In genomic region chr5:117622221-117622620, GRCm38 (mm10) we compare ENCODE assay signal across 13 mouse cellular contexts.
A peak's percentile ranks its signal among the peaks of the same experiment; 100 is the strongest.
DNase-seq lines count a peak whose midpoint lies in the region; ATAC-seq lines count a peak whose summit lies in the region.
"Had no signal": no experiment of that assay in that cellular context is flagged by ENCODE, and none has a peak within 500 bp of the region (broad histone marks: within the 10 kb centered on the region; RNA-seq: fewer than 3 reads in every experiment).

No protein-coding gene starts in this region.

- H3K9ac ChIP-seq in liver, embryonic 12.5 days, result no peak overlapping the region
- H3K9ac ChIP-seq: liver, embryonic 14.5 days had no signal

- H3K4me2 ChIP-seq in liver, embryonic 12.5 days, result no peak overlapping the region

- no peaks in the 10 kb centered on the region for H3K4me1 ChIP-seq in liver, embryonic 12.5 days

- no peak overlapping the region for H3K27ac ChIP-seq in liver, embryonic 12.5 days
- H3K27ac ChIP-seq: liver, embryonic 14.5 days had no signal

- H3K27me3 ChIP-seq in liver, embryonic 12.5 days (replicated peaks), result no peaks in the 10 kb centered on the region

- peak; percentile 34 for DNase-seq in layer of hippocampus, adult 11-12 months (ENCODE audit: low spot score)
- no peak for DNase-seq in layer of hippocampus, adult 9-10 months (ENCODE audit: low spot score)
- DNase-seq in cerebellum, adult 18-20 months, result peak; percentile 25 to 41
- peak; percentile 25 to 47 for DNase-seq in cerebellum, postnatal 14 days
- peak; percentile 30 to 55 for DNase-seq in kidney, postnatal 4 days
- no peak for DNase-seq in gastrocnemius, adult 18-20 months (ENCODE audit: low spot score)
- DNase-seq: gastrocnemius, postnatal 10 days; heart, postnatal 10 days; thymus, postnatal 25 days had no signal

- no peaks in the 10 kb centered on the region for H3K36me3 ChIP-seq in liver, embryonic 12.5 days

- 74% methylated on average over 12 of the region's 12 CpGs for WGBS in liver, embryonic 12.5 days (ENCODE audit: insufficient replicate concordance)

- no peak for ATAC-seq in megakaryocyte-erythroid progenitor cell, adult 5-6 weeks (replicated peaks; ENCODE audit: low FRiP score, low TSS enrichment, poor library complexity, severe bottlenecking)
- ATAC-seq in liver, embryonic 12.5 days, result no peak
- ATAC-seq: activated CD4-positive, CD25-positive, alpha-beta regulatory T cell, adult 4 months had no signal

- H3K4me3 ChIP-seq in liver, embryonic 12.5 days, result no peak overlapping the region

- no peaks in the 10 kb centered on the region for H3K9me3 ChIP-seq in liver, embryonic 12.5 days (replicated peaks)

Comparison
In these comparisons a context has a peak if more than half of its experiments do, and no peak if none do; other contexts are left out.
1. DNase-seq: peak in layer of hippocampus, adult 11-12 months (single experiment), cerebellum, adult 18-20 months (2 of 2), cerebellum, postnatal 14 days (2 of 2) and kidney, postnatal 4 days (2 of 2); none in layer of hippocampus, adult 9-10 months (single experiment) and gastrocnemius, adult 18-20 months (single experiment).